Mouse (Mus musculus): ENCODE measurements at regions not wholly inside any gene's neighbourhood (a gene's known extent, or its start where the extent isn't known, plus 50 kb on each side); places are given as distances from the start of the nearest gene placed in this dataset.
"Not testable (repeated sequence)": the region's sequence is repeated elsewhere in the genome, so short reads cannot be mapped to it uniquely, and the experiment has no call there.

- intact Hi-C loops (cut with DNase I) = no loop called here
- DNase-seq (ENCODE audit: low spot score in 2 of 2) = peak; percentile 66 to 78
These were observed 192.3 kb downstream of the Tcp10c start for GRCm38 (mm10) chr17:13546669-13547085.

- no peak for DNase-seq (ENCODE audit: low spot score in 2 of 2)
- intact Hi-C loops (cut with DNase I) = no loop called here
These were observed 193.4 kb downstream of the Tcp10c start for GRCm38 (mm10) chr17:13547657-13548360.

- intact Hi-C loops (cut with DNase I) = no loop called here
- no peak for DNase-seq (ENCODE audit: low spot score in 2 of 2)
These were observed 195.9 kb downstream of the Tcp10c start for GRCm38 (mm10) chr17:13549975-13550895.

- DNase-seq (ENCODE audit: low spot score in 2 of 2); intact Hi-C loops (cut with DNase I): not testable (repeated sequence)
These were observed 196.5 kb downstream of the Tcp10c start for GRCm38 (mm10) chr17:13550896-13551267.

GRCm38 (mm10) chr17:13551693-13552404 lies 197.5 kb downstream of the Tcp10c start:
- intact Hi-C loops (cut with DNase I); DNase-seq (ENCODE audit: low spot score in 2 of 2): not testable (repeated sequence)

- not testable (repeated sequence) for DNase-seq (ENCODE audit: low spot score in 2 of 2)
These were observed 198.5 kb downstream of the Tcp10c start for GRCm38 (mm10) chr17:13552840-13553239.

GRCm38 (mm10) chr17:13555311-13556059 lies 201.1 kb downstream of the Tcp10c start:
- intact Hi-C loops (cut with DNase I) = not testable (repeated sequence)

More at GRCm38 (mm10) chr17:13552840-13553239, 198.5 kb downstream of the Tcp10c start:
- intact Hi-C loops (cut with DNase I) = not testable (repeated sequence)

GRCm38 (mm10) chr17:13556060-13556660 lies 201.8 kb downstream of the Tcp10c start:
- DNase-seq (ENCODE audit: low spot score in 2 of 2); intact Hi-C loops (cut with DNase I): not testable (repeated sequence)

More at GRCm38 (mm10) chr17:13555311-13556059, 201.1 kb downstream of the Tcp10c start:
- not testable (repeated sequence) for DNase-seq (ENCODE audit: low spot score in 2 of 2)

- no peak for DNase-seq (ENCODE audit: low spot score in 2 of 2)
- intact Hi-C loops (cut with DNase I) = no loop called here
These were observed 201.5 kb upstream of the Afdn start for GRCm38 (mm10) chr17:13558863-13559262.

- DNase-seq (ENCODE audit: low spot score in 2 of 2) = no peak
- intact Hi-C loops (cut with DNase I) = no loop called here
These were observed 199.0 kb upstream of the Afdn start for GRCm38 (mm10) chr17:13561342-13561741.

- DNase-seq (ENCODE audit: low spot score in 2 of 2) = no peak
- intact Hi-C loops (cut with DNase I) = no loop called here
These were observed 197.4 kb upstream of the Afdn start for GRCm38 (mm10) chr17:13562974-13563373.

GRCm38 (mm10) chr17:13564800-13565199 lies 195.5 kb upstream of the Afdn start:
- no peak for DNase-seq (ENCODE audit: low spot score in 2 of 2)
- intact Hi-C loops (cut with DNase I) = no loop called here

GRCm38 (mm10) chr17:13566680-13567079 lies 193.7 kb upstream of the Afdn start:
- intact Hi-C loops (cut with DNase I) = no loop called here
- DNase-seq (ENCODE audit: low spot score in 2 of 2) = no peak

- DNase-seq (ENCODE audit: low spot score in 2 of 2) = no peak
- intact Hi-C loops (cut with DNase I) = no loop called here
These were observed 193.2 kb upstream of the Afdn start for GRCm38 (mm10) chr17:13567183-13567582.

GRCm38 (mm10) chr17:13570796-13571195 lies 189.5 kb upstream of the Afdn start:
- no peak for DNase-seq (ENCODE audit: low spot score in 2 of 2)
- intact Hi-C loops (cut with DNase I) = no loop called here

- no peak for DNase-seq (ENCODE audit: low spot score in 2 of 2)
- intact Hi-C loops (cut with DNase I) = no loop called here
These were observed 188.0 kb upstream of the Afdn start for GRCm38 (mm10) chr17:13572204-13572833.

- intact Hi-C loops (cut with DNase I) = no loop called here
- no peak for DNase-seq (ENCODE audit: low spot score in 2 of 2)
These were observed 187.3 kb upstream of the Afdn start for GRCm38 (mm10) chr17:13573036-13573435.

GRCm38 (mm10) chr17:13574122-13574521 lies 186.2 kb upstream of the Afdn start:
- no peak for DNase-seq (ENCODE audit: low spot score in 2 of 2)
- intact Hi-C loops (cut with DNase I) = no loop called here

All from left cerebral cortex, postnatal 14 days (tissue).